ENCODE assay signal across 23 mouse cellular contexts in the genomic region with DNA sequence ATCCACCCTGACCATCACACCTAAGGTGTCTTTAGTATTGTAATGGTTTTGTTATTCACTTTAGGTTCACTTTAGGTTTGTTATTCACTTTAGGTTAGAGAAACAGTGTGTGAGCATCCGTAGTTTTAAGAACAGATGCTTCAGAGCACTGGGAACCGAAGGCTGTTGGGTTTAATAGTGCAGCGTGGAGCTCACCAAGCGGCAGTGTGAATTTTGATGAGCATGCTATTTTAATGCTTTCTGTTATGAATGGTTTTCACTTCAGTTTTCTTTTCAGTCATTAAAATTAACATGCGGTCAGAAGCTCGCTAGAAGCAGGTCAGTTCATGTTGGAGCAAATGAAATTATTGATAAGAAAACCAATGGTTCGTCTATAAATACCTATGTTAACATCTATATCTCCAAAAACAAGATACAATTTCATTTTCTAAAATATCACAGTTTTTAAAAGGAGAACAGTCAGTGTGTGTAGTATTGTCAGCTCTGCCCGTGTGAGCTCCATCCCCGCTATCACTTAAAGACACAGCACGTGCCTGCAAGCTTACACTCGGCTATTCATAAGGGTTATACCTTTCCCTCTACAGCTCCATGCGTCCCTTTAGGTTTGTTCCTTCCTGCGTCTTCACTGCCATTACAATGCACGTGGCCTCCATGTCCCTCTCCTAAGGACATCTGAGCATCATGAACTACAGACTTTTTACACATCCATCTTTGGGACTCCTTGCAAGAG. TPM values are rescaled to one million over a fixed set of nuclear protein-coding genes. Genes with fewer than 3 reads are reported as not detected.
DNase-seq lines count a peak whose midpoint lies in the region; ATAC-seq and TF ChIP-seq lines count a peak whose summit lies in the region.
"Had no signal": no experiment of that assay in that cellular context is flagged by ENCODE, and none has a peak within 500 bp of the region (broad histone marks: within the 10 kb centered on the region; RNA-seq: fewer than 3 reads in every experiment).

No protein-coding gene starts in this region.

- no peaks in the 10 kb centered on the region for H3K4me1 ChIP-seq in midbrain, embryonic 11.5 days (ENCODE audit: control insufficient read depth, insufficient read depth, low read length)
- H3K4me1 ChIP-seq in midbrain, postnatal 0 days (ENCODE audit: insufficient read depth, low read length), result no peaks in the 10 kb centered on the region
- peaks cover 2 to 12% of the 10 kb centered on the region in 2 experiments for H3K4me1 ChIP-seq in CH12.LX (ENCODE audit: control insufficient read depth in 1 of 2, insufficient read depth in 2 of 2)
- H3K4me1 ChIP-seq: forebrain, embryonic 13.5 days had no signal

- H3K27me3 ChIP-seq in midbrain, embryonic 11.5 days (ENCODE audit: control insufficient read depth, insufficient read depth, low read length), result no peaks in the 10 kb centered on the region
- no peaks in the 10 kb centered on the region for H3K27me3 ChIP-seq in midbrain, postnatal 0 days (ENCODE audit: insufficient read depth, low read length)
- no peaks in the 10 kb centered on the region for H3K27me3 ChIP-seq in CH12.LX (replicated peaks)
- H3K27me3 ChIP-seq: embryonic facial prominence, embryonic 13.5 days; forebrain, embryonic 13.5 days; Patski had no signal

- TF ChIP-seq POLR2A in CH12.LX (IDR thresholded peaks at IDR 0.05; ENCODE audit: low read depth, low read length), result no peak

- no peak overlapping the region for H3K4me2 ChIP-seq in midbrain, embryonic 11.5 days
- no peak overlapping the region for H3K4me2 ChIP-seq in midbrain, postnatal 0 days (ENCODE audit: low read depth, low read length, poor library complexity, severe bottlenecking)
- peak overlapping the region; percentile 29; the same call in 1 of the 2 replicates for H3K4me2 ChIP-seq in CH12.LX (ENCODE audit: insufficient read depth, low read depth, poor library complexity, severe bottlenecking)
- H3K4me2 ChIP-seq: embryonic facial prominence, embryonic 13.5 days; forebrain, embryonic 13.5 days; hindbrain, embryonic 14.5 days had no signal

- in situ Hi-C loops in CH12.LX (cut with MboI; ENCODE audit: low pct_ligation_motif_present, low pct_unique_long_range_greater_than_20kb, low sequenced_read_pairs), result no loop called here

- 93% methylated on average over 14 of the region's 14 CpGs for WGBS in midbrain, embryonic 11.5 days
- WGBS in midbrain, postnatal 0 days, result 74% methylated on average over 14 of the region's 14 CpGs

- no peaks in the 10 kb centered on the region for H3K79me2 ChIP-seq in CH12.LX (replicated peaks; ENCODE audit: control insufficient read depth, extremely low read depth, insufficient read depth, poor library complexity, severe bottlenecking)

- ATAC-seq in frontal cortex, adult (ENCODE audit: low TSS enrichment), result peak; percentile 59
- ATAC-seq in midbrain, embryonic 11.5 days (ENCODE audit: low FRiP score), result no peak
- ATAC-seq in midbrain, postnatal 0 days (ENCODE audit: low FRiP score), result no peak
- ATAC-seq: activated CD4-positive, CD25-positive, alpha-beta regulatory T cell, adult 4 months; forebrain, embryonic 13.5 days; inflammation-experienced regulatory T-cells, adult 6 months; intestine, postnatal 0 days; Patski had no signal

- dilution Hi-C loops in CH12.LX (cut with MboI; ENCODE audit: extremely low pct_ligation_motif_present, extremely low pct_unique_long_range_greater_than_20kb, low sequenced_read_pairs), result no loop called here

- H3K27ac ChIP-seq in midbrain, embryonic 11.5 days (ENCODE audit: low read depth, low read length), result no peak overlapping the region
- H3K27ac ChIP-seq in midbrain, postnatal 0 days (ENCODE audit: low read depth, low read length), result no peak overlapping the region
- H3K27ac ChIP-seq in CH12.LX (ENCODE audit: insufficient read depth, low read depth), result no peak overlapping the region
- H3K27ac ChIP-seq: embryonic facial prominence, embryonic 13.5 days; forebrain, embryonic 13.5 days; gastrocnemius, adult 2 months; heart, embryonic 10.5 days; hindbrain, embryonic 14.5 days had no signal

- TF ChIP-seq RAD21 in CH12.LX (IDR thresholded peaks at IDR 0.05; ENCODE audit: low read depth, low read length), result no peak

- H3K9me3 ChIP-seq in midbrain, embryonic 11.5 days (ENCODE audit: control insufficient read depth, low read length), result no peaks in the 10 kb centered on the region
- H3K9me3 ChIP-seq in midbrain, postnatal 0 days (ENCODE audit: low read length), result no peaks in the 10 kb centered on the region
- H3K9me3 ChIP-seq in CH12.LX (replicated peaks; ENCODE audit: low read length), result no peaks in the 10 kb centered on the region
- H3K9me3 ChIP-seq: embryonic facial prominence, embryonic 13.5 days; forebrain, embryonic 13.5 days; heart, embryonic 10.5 days had no signal

- no peak for TF ChIP-seq CTCF in midbrain, postnatal 0 days (IDR thresholded peaks at IDR 0.05)
- TF ChIP-seq CTCF in CH12.LX (conservative IDR thresholded peaks at IDR 0.05 in 1 of 2, IDR thresholded peaks at IDR 0.05 in 1 of 2; ENCODE audit: low read depth in 2 of 2, low read length in 2 of 2), result no peak

- no peaks in the 10 kb centered on the region for H3K36me3 ChIP-seq in midbrain, embryonic 11.5 days (ENCODE audit: control insufficient read depth, insufficient read depth, low read length)
- no peaks in the 10 kb centered on the region for H3K36me3 ChIP-seq in midbrain, postnatal 0 days (ENCODE audit: insufficient read depth, low read length)
- H3K36me3 ChIP-seq in CH12.LX (replicated peaks in 1 of 2; ENCODE audit: control insufficient read depth in 1 of 2, insufficient read depth in 1 of 2, low read length in 1 of 2), result no peaks in the 10 kb centered on the region
- H3K36me3 ChIP-seq: embryonic facial prominence, embryonic 13.5 days; heart, embryonic 10.5 days had no signal

- no peak overlapping the region for H3K9ac ChIP-seq in midbrain, embryonic 11.5 days (ENCODE audit: low read length)
- H3K9ac ChIP-seq in midbrain, postnatal 0 days (replicated peaks; ENCODE audit: low read length, poor library complexity, severe bottlenecking), result no peak overlapping the region
- H3K9ac ChIP-seq in CH12.LX (ENCODE audit: insufficient read depth, low read depth), result no peak overlapping the region
- H3K9ac ChIP-seq: embryonic facial prominence, embryonic 13.5 days; forebrain, embryonic 13.5 days; hindbrain, embryonic 14.5 days had no signal

- H3K4me3 ChIP-seq in midbrain, embryonic 11.5 days (ENCODE audit: low read depth, low read length), result no peak overlapping the region
- no peak overlapping the region for H3K4me3 ChIP-seq in midbrain, postnatal 0 days (ENCODE audit: low read depth, low read length)
- no peak overlapping the region for H3K4me3 ChIP-seq in CH12.LX (replicated peaks in 1 of 3; ENCODE audit: low read depth in 2 of 3, low read length in 2 of 3, poor library complexity in 1 of 3)
- H3K4me3 ChIP-seq: embryonic facial prominence, embryonic 13.5 days; forebrain, embryonic 13.5 days; gastrocnemius, adult 2 months; heart, embryonic 10.5 days had no signal

- TF ChIP-seq EP300 in CH12.LX (IDR thresholded peaks at IDR 0.05; ENCODE audit: low read length), result no peak

- DNase-seq in frontal cortex, postnatal 10 days (ENCODE audit: low spot score in 2 of 2), result no peak
- DNase-seq in midbrain, embryonic 11.5 days (ENCODE audit: low spot score, missing footprints), result peak; percentile 17
- no peak for DNase-seq in midbrain, postnatal 0 days (ENCODE audit: low spot score)
- DNase-seq in CH12.LX (ENCODE audit: extremely low read depth), result peak; percentile 12
- peak; percentile 40 for DNase-seq in brain, adult 2 months (ENCODE audit: low read depth, low spot score)
- DNase-seq in urinary bladder, postnatal 25 days (ENCODE audit: low spot score), result no peak
- DNase-seq: adrenal gland, postnatal 14 days; cerebellum, adult 18-20 months; cerebellum, adult 9-11 months; cerebellum, postnatal 36 days; gastrocnemius, adult 2 months; gastrocnemius, postnatal 25 days; heart, postnatal 10 days; heart, postnatal 4 days had no signal

TF ChIP-seq in CH12.LX, 34 proteins besides CTCF, POLR2A, EP300 and RAD21 (continues in another document):
- TF ChIP-seq USF1 (IDR thresholded peaks at IDR 0.05; ENCODE audit: low read depth, low read length) (no peak), ELF1 (IDR thresholded peaks at IDR 0.05; ENCODE audit: low read depth, low read length) (no peak), CHD2 (IDR thresholded peaks at IDR 0.05; ENCODE audit: low read length) (no peak), ZMIZ1 (IDR thresholded peaks at IDR 0.05; ENCODE audit: low read depth, low read length) (no peak), CHD1 (IDR thresholded peaks at IDR 0.05; ENCODE audit: low read depth, low read length) (no peak), MEF2A (IDR thresholded peaks at IDR 0.05; ENCODE audit: borderline replicate concordance, low read depth, low read length) (0 out of 2 replicates have a peak, but pooled peaks have one; percentile 29), MXI1 (IDR thresholded peaks at IDR 0.05; ENCODE audit: low read depth, low read length) (no peak), POLR2AphosphoS2 (IDR thresholded peaks at IDR 0.05; ENCODE audit: low read depth, low read length) (no peak), NRF1 (IDR thresholded peaks at IDR 0.05; ENCODE audit: low read depth, low read length) (no peak), ZC3H11A (IDR thresholded peaks at IDR 0.05; ENCODE audit: low read depth, low read length) (no peak), SMC3 (IDR thresholded peaks at IDR 0.05; ENCODE audit: low read depth, low read length) (no peak), MAFK (IDR thresholded peaks at IDR 0.05; ENCODE audit: insufficient replicate concordance, low read length) (peak; percentile 88), ZKSCAN1 (IDR thresholded peaks at IDR 0.05; ENCODE audit: borderline replicate concordance, low read depth, low read length) (no peak), MAX (IDR thresholded peaks at IDR 0.05; ENCODE audit: low read length) (peak; percentile 51; the same call in 1 of the 2 replicates), ZNF384 (IDR thresholded peaks at IDR 0.05; ENCODE audit: low read depth, low read length) (no peak), JUND (conservative IDR thresholded peaks at IDR 0.05; ENCODE audit: low read depth, low read length) (no peak), KAT2A (IDR thresholded peaks at IDR 0.05; ENCODE audit: insufficient replicate concordance, low read length) (no peak), RCOR1 (conservative IDR thresholded peaks at IDR 0.05; ENCODE audit: low read depth, low read length) (no peak), TBP (conservative IDR thresholded peaks at IDR 0.05; ENCODE audit: low read depth, low read length) (no peak), GABPA (IDR thresholded peaks at IDR 0.05; ENCODE audit: insufficient replicate concordance, low read depth, low read length) (no peak)

RNA-seq across cellular contexts. Expression of a gene that starts 21.9 kb away (rescaled TPM):
- polyA plus RNA-seq in midbrain, embryonic 11.5 days (2014; fragmentation: Nextera tagmentation; extraction: Ambion mirVana), result 6.9 and 7.2 TPM in 2 replicates
- total RNA-seq in midbrain, postnatal 0 days (2014; rRNA removed), result 48.3 and 54.4 TPM in 2 replicates
- polyA plus RNA-seq in midbrain, postnatal 0 days (2015; fragmentation: Nextera tagmentation; extraction: Ambion mirVana), result 6.1 and 8.3 TPM in 2 replicates
- total RNA-seq in CH12.LX (2012; rRNA removed) (0.08 and 0.38 TPM in 2 replicates), CH12.LX (2014; rRNA removed) (not detected in 2 replicates)
- 0.05 and 0.41 TPM in 2 replicates for polyA plus RNA-seq in CH12.LX (2012; ENCODE audit: insufficient read length, low read depth)
- polyA plus RNA-seq: activated CD4-positive, CD25-positive, alpha-beta regulatory T cell, adult 4 months had no signal

Comparison
In these comparisons a context has a peak if more than half of its experiments do, and no peak if none do; other contexts are left out.
1. DNase-seq: peak in midbrain, embryonic 11.5 days (single experiment), CH12.LX (single experiment) and brain, adult 2 months (single experiment); none in frontal cortex, postnatal 10 days (0 of 2), midbrain, postnatal 0 days (single experiment) and urinary bladder, postnatal 25 days (single experiment).